Mouse (Mus musculus) heart, embryonic 11.5 days (tissue): ENCODE measurements around the gene Dusp16. TPM values are rescaled to one million over a fixed set of nuclear protein-coding genes. Genes with fewer than 3 reads are reported as not detected.

Source experiments
- ATAC-seq: fragments of 200-750 bp; cut with Nextera tagmentation; replicated peaks from 2 replicates; pipeline ENCODE4 v1.8.0; 2017; ENCODE audit warnings: moderate library complexity; ENCODE audit not compliant: insufficient number of reproducible peaks, low FRiP score, low TSS enrichment
- H3K27ac ChIP-seq: fragments of 300-500 bp; sonication (generic); 2 replicates; pipeline ENCODE4 v1.5.1; 2014; ENCODE audit warnings: mild to moderate bottlenecking, low read depth, low read length
- H3K27me3 ChIP-seq: fragments of 300-500 bp; sonication (generic); 2 replicates; pipeline ENCODE4 v1.6.1; 2014; ENCODE audit warnings: mild to moderate bottlenecking, low read length, mixed read lengths; ENCODE audit not compliant: control insufficient read depth, insufficient read depth
- H3K36me3 ChIP-seq: fragments of 300-500 bp; sonication (generic); 2 replicates; pipeline ENCODE4 v1.6.1; 2014; ENCODE audit warnings: mild to moderate bottlenecking, low read length, moderate library complexity, mixed read lengths; ENCODE audit not compliant: control insufficient read depth, insufficient read depth
- H3K4me1 ChIP-seq: fragments of 300-500 bp; sonication (generic); 2 replicates; pipeline ENCODE4 v1.6.1; 2014; ENCODE audit warnings: low read length; ENCODE audit not compliant: control insufficient read depth, insufficient read depth
- H3K4me2 ChIP-seq: fragments of 300-500 bp; sonication (generic); 2 replicates; pipeline ENCODE4 v1.6.1; 2014; ENCODE audit warnings: mild to moderate bottlenecking, moderate library complexity
- H3K4me3 ChIP-seq: fragments of 300-500 bp; sonication (generic); 2 replicates; pipeline ENCODE4 v1.5.1; 2014; ENCODE audit warnings: low read depth, low read length
- H3K9ac ChIP-seq: fragments of 300-500 bp; sonication (generic); 2 replicates; pipeline ENCODE4 v1.6.1; 2014; ENCODE audit warnings: mild to moderate bottlenecking, low read depth, low read length, moderate library complexity
- H3K9me3 ChIP-seq: fragments of 300-500 bp; sonication (generic); replicated peaks from 2 replicates; pipeline ENCODE4 v1.6.1; 2016; ENCODE audit warnings: low read length; ENCODE audit not compliant: control insufficient read depth
- WGBS: fragments of 180-500 bp; shearing (Covaris S2); extraction: QIAGEN DNeasy Blood & Tissue Kit; methylation state at CpG from one replicate; pipeline ENCODE4 v1.1.7; 2014; ENCODE audit not compliant: insufficient replicate concordance; 5-methylcytosine and 5-hydroxymethylcytosine counted together
- polyA plus RNA-seq: library from polyadenylated mRNA; unstranded; fragments of >200 nt; fragmentation: Nextera tagmentation; extraction: Ambion mirVana; gene quantifications from 2 replicates; pipeline ENCODE4 v1.2.1, GENCODE M21; 2014

Gene Dusp16
- polyA plus RNA-seq, 1 experiment from 2014 or later, result 19.7 TPM

- no peak for ATAC-seq
- Histone ChIP-seq H3K4me1 (no peaks in the 10 kb centered on the region), H3K4me3 (no peak overlapping the region), H3K27ac (no peak overlapping the region), H3K9me3 (no peaks in the 10 kb centered on the region), H3K36me3 (no peaks in the 10 kb centered on the region), H3K27me3 (no peaks in the 10 kb centered on the region), H3K4me2 (no peak overlapping the region), H3K9ac (no peak overlapping the region)
- 47% methylated on average over 5 of the region's 5 CpGs for WGBS
Measured at GRCm38 (mm10) chr6:134819741-134820140, 27.3 kb upstream of the Dusp16 start.

- H3K9ac ChIP-seq, result no peak overlapping the region
- no peaks in the 10 kb centered on the region for H3K27me3 ChIP-seq
- no peaks in the 10 kb centered on the region for H3K9me3 ChIP-seq
- 51% methylated on average over 12 of the region's 12 CpGs for WGBS
- no peak overlapping the region for H3K4me2 ChIP-seq
- H3K4me3 ChIP-seq, result no peak overlapping the region
- no peaks in the 10 kb centered on the region for H3K4me1 ChIP-seq
- no peaks in the 10 kb centered on the region for H3K36me3 ChIP-seq
- H3K27ac ChIP-seq, result no peak overlapping the region
- ATAC-seq, result no peak
Measured at GRCm38 (mm10) chr6:134817051-134817928, 24.9 kb upstream of the Dusp16 start.

- ATAC-seq, result no peak
- Histone ChIP-seq H3K27ac (no peak overlapping the region), H3K27me3 (no peaks in the 10 kb centered on the region), H3K9me3 (no peaks in the 10 kb centered on the region), H3K4me2 (no peak overlapping the region), H3K9ac (no peak overlapping the region), H3K4me3 (no peak overlapping the region), H3K4me1 (no peaks in the 10 kb centered on the region), H3K36me3 (no peaks in the 10 kb centered on the region)
- WGBS, result 72% methylated on average over 1 of the region's 1 CpGs
Measured at GRCm38 (mm10) chr6:134813066-134813465, 20.6 kb upstream of the Dusp16 start.

GRCm38 (mm10) chr6:134807794-134808193, 15.4 kb upstream of the Dusp16 start:
- Histone ChIP-seq H3K4me1 (no peaks in the 10 kb centered on the region), H3K9ac (no peak overlapping the region), H3K27ac (no peak overlapping the region), H3K27me3 (no peaks in the 10 kb centered on the region), H3K4me3 (no peak overlapping the region), H3K9me3 (no peaks in the 10 kb centered on the region), H3K4me2 (no peak overlapping the region), H3K36me3 (no peaks in the 10 kb centered on the region)
- no peak for ATAC-seq
- WGBS, result 85% methylated on average over 11 of the region's 11 CpGs

- no peak overlapping the region for H3K4me2 ChIP-seq
- H3K4me1 ChIP-seq, result no peaks in the 10 kb centered on the region
- H3K27me3 ChIP-seq, result no peaks in the 10 kb centered on the region
- H3K9me3 ChIP-seq, result no peaks in the 10 kb centered on the region
- no peak overlapping the region for H3K4me3 ChIP-seq
- WGBS, result 60% methylated on average over 2 of the region's 2 CpGs
- H3K36me3 ChIP-seq, result no peaks in the 10 kb centered on the region
- H3K9ac ChIP-seq, result no peak overlapping the region
- H3K27ac ChIP-seq, result no peak overlapping the region
- ATAC-seq, result no peak
Measured at GRCm38 (mm10) chr6:134807091-134807490, 14.7 kb upstream of the Dusp16 start.

- Histone ChIP-seq H3K27ac (no peak overlapping the region), H3K4me2 (no peak overlapping the region), H3K4me1 (no peaks in the 10 kb centered on the region), H3K4me3 (no peak overlapping the region), H3K27me3 (no peaks in the 10 kb centered on the region), H3K36me3 (no peaks in the 10 kb centered on the region), H3K9me3 (no peaks in the 10 kb centered on the region), H3K9ac (no peak overlapping the region)
- WGBS, result 77% methylated on average over 6 of the region's 6 CpGs
- no peak for ATAC-seq
Measured at GRCm38 (mm10) chr6:134806130-134806529, 13.7 kb upstream of the Dusp16 start.

- Histone ChIP-seq H3K9ac (no peak overlapping the region), H3K36me3 (no peaks in the 10 kb centered on the region)
- WGBS, result 72% methylated on average over 5 of the region's 5 CpGs
Measured at GRCm38 (mm10) chr6:134804736-134805277, 12.4 kb upstream of the Dusp16 start.

GRCm38 (mm10) chr6:134802641-134803043, 10.2 kb upstream of the Dusp16 start:
- Histone ChIP-seq H3K4me2 (no peak overlapping the region), H3K27me3 (no peaks in the 10 kb centered on the region), H3K4me1 (no peaks in the 10 kb centered on the region), H3K9ac (no peak overlapping the region), H3K36me3 (no peaks in the 10 kb centered on the region), H3K9me3 (no peaks in the 10 kb centered on the region), H3K27ac (no peak overlapping the region), H3K4me3 (no peak overlapping the region)
- 72% methylated on average over 9 of the region's 9 CpGs for WGBS
- no peak for ATAC-seq

More at GRCm38 (mm10) chr6:134804736-134805277, 12.4 kb upstream of the Dusp16 start:
- Histone ChIP-seq H3K27ac (no peak overlapping the region), H3K27me3 (no peaks in the 10 kb centered on the region), H3K9me3 (no peaks in the 10 kb centered on the region), H3K4me3 (no peak overlapping the region), H3K4me2 (no peak overlapping the region), H3K4me1 (no peaks in the 10 kb centered on the region)
- ATAC-seq, result no peak

- no peak overlapping the region for H3K4me2 ChIP-seq
- H3K4me3 ChIP-seq, result no peak overlapping the region
- no peaks in the 10 kb centered on the region for H3K27me3 ChIP-seq
- ATAC-seq, result no peak
- H3K4me1 ChIP-seq, result no peaks in the 10 kb centered on the region
- H3K9ac ChIP-seq, result no peak overlapping the region
- H3K9me3 ChIP-seq, result no peaks in the 10 kb centered on the region
- no peak overlapping the region for H3K27ac ChIP-seq
- no peaks in the 10 kb centered on the region for H3K36me3 ChIP-seq
- WGBS, result 70% methylated on average over 1 of the region's 1 CpGs
Measured at GRCm38 (mm10) chr6:134801483-134801882, 9.1 kb upstream of the Dusp16 start.
